Mouse (Mus musculus): ENCODE measurements around the gene Cbx7. TPM values are rescaled to one million over a fixed set of nuclear protein-coding genes. Genes with fewer than 3 reads are reported as not detected.

The Cbx7 gene
- total and polyA plus RNA-seq, 3 experiments = 2.9 to 11.1 TPM; not detected in 1

DNA sequence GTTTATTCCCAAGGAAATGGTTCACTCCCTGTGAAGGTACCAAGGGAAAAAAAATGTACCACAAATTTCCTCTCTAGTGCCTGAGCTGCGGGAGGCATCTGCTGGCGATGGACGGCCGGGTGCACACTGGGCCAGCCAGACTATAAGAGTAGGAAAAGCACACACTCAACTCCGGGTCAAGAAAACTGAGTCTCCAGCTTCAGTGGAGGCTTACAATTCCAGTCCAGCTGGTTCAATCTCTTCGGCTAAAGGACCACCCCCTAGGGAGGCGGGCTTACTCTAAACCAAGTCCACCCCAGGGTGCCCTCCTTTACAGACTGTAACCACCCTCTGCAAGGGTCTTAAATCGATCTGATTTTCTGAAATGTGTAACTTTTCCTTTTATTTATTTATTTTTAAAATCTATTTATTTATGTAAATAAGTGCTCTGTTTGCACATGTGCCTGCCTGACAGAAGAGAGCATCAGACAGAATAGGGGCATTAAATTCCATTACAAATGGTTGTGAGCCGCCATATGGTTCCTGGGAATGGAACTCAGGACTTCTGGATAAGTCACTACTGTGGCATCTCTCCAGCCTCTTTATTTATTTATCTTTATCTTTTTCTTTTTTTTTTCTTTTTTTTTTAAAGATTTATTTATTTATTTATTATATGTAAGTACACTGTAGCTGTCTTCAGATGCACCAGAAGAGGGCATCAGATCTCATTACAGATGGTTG is 35.1 kb downstream of the Cbx7 start:
- Histone ChIP-seq H3K9me3 (replicated peaks; ENCODE audit: insufficient read depth, low read length) (no peaks in the 10 kb centered on the region), H3K79me2 (ENCODE audit: control insufficient read depth, insufficient read depth, low read length, poor library complexity) (no peaks in the 10 kb centered on the region; the same call in 1 of the 2 replicates), H3K27ac (ENCODE audit: control insufficient read depth, low read depth, low read length) (no peak overlapping the region), H3K4me3 (ENCODE audit: control insufficient read depth in 1 of 2, insufficient read depth in 1 of 2, low read depth in 2 of 2, low read length in 2 of 2) (no peak overlapping the region), H3K36me3 (ENCODE audit: control insufficient read depth in 1 of 2, insufficient read depth in 2 of 2, low read length in 2 of 2) (peaks cover 0 to 4% of the 10 kb centered on the region in 2 experiments; a peak in 1 of 4 replicates), H3K9ac (ENCODE audit: control insufficient read depth, low read depth, low read length, poor library complexity, severe bottlenecking) (no peak overlapping the region), H3K27me3 (ENCODE audit: control insufficient read depth in 1 of 2, insufficient read depth in 2 of 2, low read length in 2 of 2) (no peaks in the 10 kb centered on the region), H3K4me1 (ENCODE audit: control insufficient read depth in 1 of 2, insufficient read depth in 2 of 2, low read length in 2 of 2) (peaks cover 4 to 16% of the 10 kb centered on the region in 2 experiments; a peak in 3 of 4 replicates)
- DNase-seq (ENCODE audit: low read depth, low spot score) = no peak
- TF ChIP-seq ZC3H11A (IDR thresholded peaks at IDR 0.05; ENCODE audit: low read depth, low read length) (no peak), ELF1 (IDR thresholded peaks at IDR 0.05; ENCODE audit: low read depth, low read length) (no peak), CHD2 (IDR thresholded peaks at IDR 0.05; ENCODE audit: low read length) (no peak), SIN3A (IDR thresholded peaks at IDR 0.05; ENCODE audit: low read length) (no peak), RAD21 (IDR thresholded peaks at IDR 0.05; ENCODE audit: low read depth, low read length) (no peak), CTCF (IDR thresholded peaks at IDR 0.05 in 2 of 3, conservative IDR thresholded peaks at IDR 0.05 in 1 of 3; ENCODE audit: control insufficient read depth in 1 of 3, insufficient read depth in 1 of 3, low read depth in 2 of 3, low read length in 3 of 3, poor library complexity in 1 of 3, severe bottlenecking in 1 of 3) (no peak), MAX (IDR thresholded peaks at IDR 0.05; ENCODE audit: low read length) (no peak), TBP (IDR thresholded peaks at IDR 0.05; ENCODE audit: low read depth, low read length) (no peak), GATA1 (IDR thresholded peaks at IDR 0.05; ENCODE audit: low read depth, low read length) (no peak)

DNA sequence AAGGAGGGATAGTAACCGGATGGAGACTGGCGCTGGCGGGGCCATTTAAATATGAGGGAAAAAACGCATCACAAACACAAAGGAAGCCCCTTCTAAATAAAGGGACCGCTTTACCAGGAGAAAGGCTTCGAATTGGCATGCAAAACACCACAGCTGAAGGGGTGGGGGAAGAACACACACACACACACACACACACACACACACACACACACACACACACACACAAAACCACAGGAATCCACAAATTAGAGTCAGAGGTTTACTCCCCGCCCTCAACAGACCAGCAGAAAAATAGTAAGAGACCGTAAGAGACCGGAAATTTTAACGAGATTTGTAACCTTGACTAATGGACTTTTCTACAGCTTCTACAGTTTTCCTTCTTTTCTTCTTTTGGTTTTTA is 36.1 kb downstream of the Cbx7 start:
- Histone ChIP-seq H3K36me3 (ENCODE audit: control insufficient read depth in 1 of 2, insufficient read depth in 2 of 2, low read length in 2 of 2) (0 out of 4 replicates have a peak, but pooled peaks cover 0 to 2% of the 10 kb centered on the region in 2 experiments), H3K27ac (ENCODE audit: control insufficient read depth, low read depth, low read length) (no peak overlapping the region), H3K9ac (ENCODE audit: control insufficient read depth, low read depth, low read length, poor library complexity, severe bottlenecking) (peak overlapping the region; percentile 44), H3K4me3 (ENCODE audit: control insufficient read depth in 1 of 2, insufficient read depth in 1 of 2, low read depth in 2 of 2, low read length in 2 of 2) (peak overlapping the region in 1 of 2 experiments; percentile 32; a peak in 2 of 4 replicates), H3K79me2 (ENCODE audit: control insufficient read depth, insufficient read depth, low read length, poor library complexity) (no peaks in the 10 kb centered on the region; the same call in 1 of the 2 replicates), H3K27me3 (ENCODE audit: control insufficient read depth in 1 of 2, insufficient read depth in 2 of 2, low read length in 2 of 2) (no peaks in the 10 kb centered on the region), H3K9me3 (replicated peaks; ENCODE audit: insufficient read depth, low read length) (no peaks in the 10 kb centered on the region), H3K4me1 (ENCODE audit: control insufficient read depth in 1 of 2, insufficient read depth in 2 of 2, low read length in 2 of 2) (peaks cover 4 to 12% of the 10 kb centered on the region in 2 experiments; a peak in 3 of 4 replicates)
- peak; percentile 34 for DNase-seq (ENCODE audit: low read depth, low spot score)
- no peak for TF ChIP-seq MAZ (IDR thresholded peaks at IDR 0.05; ENCODE audit: low read depth, low read length)
- TF ChIP-seq E2F4 (IDR thresholded peaks at IDR 0.05; ENCODE audit: borderline replicate concordance, low read depth, low read length) = no peak
- TF ChIP-seq GABPA (IDR thresholded peaks at IDR 0.05; ENCODE audit: low read depth, low read length) = no peak
- TF ChIP-seq RCOR1 (IDR thresholded peaks at IDR 0.05; ENCODE audit: low read depth, low read length) = no peak
- TF ChIP-seq MXI1 (IDR thresholded peaks at IDR 0.05; ENCODE audit: low read depth, low read length) = no peak
- TF ChIP-seq HCFC1 (IDR thresholded peaks at IDR 0.05; ENCODE audit: low read depth, low read length) = no peak
- no peak for TF ChIP-seq TAL1 (IDR thresholded peaks at IDR 0.05; ENCODE audit: low read length)
- TF ChIP-seq NELFE (IDR thresholded peaks at IDR 0.05; ENCODE audit: low read depth, low read length) = no peak
- TF ChIP-seq POLR2A (IDR thresholded peaks at IDR 0.05; ENCODE audit: control insufficient read depth in 1 of 2, insufficient read depth in 1 of 2, low read depth in 1 of 2, low read length in 2 of 2, poor library complexity in 1 of 2) = no peak
- no peak for TF ChIP-seq EP300 (IDR thresholded peaks at IDR 0.05; ENCODE audit: low read depth in 1 of 2, low read length in 2 of 2)
- no peak for TF ChIP-seq MEF2A (IDR thresholded peaks at IDR 0.05; ENCODE audit: extremely low read depth, insufficient replicate concordance, low read depth, low read length, poor library complexity, severe bottlenecking)
- TF ChIP-seq TCF12 (IDR thresholded peaks at IDR 0.05; ENCODE audit: low read depth, low read length) = no peak
- no peak for TF ChIP-seq MYB (IDR thresholded peaks at IDR 0.05; ENCODE audit: low read depth, low read length)
- TF ChIP-seq ZMIZ1 (IDR thresholded peaks at IDR 0.05; ENCODE audit: low read depth, low read length) = no peak
- no peak for TF ChIP-seq RAD21 (IDR thresholded peaks at IDR 0.05; ENCODE audit: low read depth, low read length)
- TF ChIP-seq ELF1 (IDR thresholded peaks at IDR 0.05; ENCODE audit: low read depth, low read length) = no peak
- no peak for TF ChIP-seq USF1 (IDR thresholded peaks at IDR 0.05; ENCODE audit: low read depth, low read length)

Data from MEL (cell line).